Mouse (Mus musculus) embryonic facial prominence, embryonic 12.5 days (tissue): ENCODE measurements around the gene Adamts12. TPM values are rescaled to one million over a fixed set of nuclear protein-coding genes. Genes with fewer than 3 reads are reported as not detected.

Experiments
- ATAC-seq: fragments of 200-750 bp; cut with Nextera tagmentation; 2 replicates; pipeline ENCODE4 v1.8.0; 2017; ENCODE audit not compliant: insufficient number of reproducible peaks, insufficient read depth, low FRiP score, low TSS enrichment
- H3K27ac ChIP-seq: fragments of 300-500 bp; sonication (generic); 2 replicates; pipeline ENCODE4 v1.5.1; 2016; ENCODE audit warnings: mild to moderate bottlenecking
- H3K27me3 ChIP-seq: fragments of 300-500 bp; sonication (generic); 2 replicates; pipeline ENCODE4 v1.6.1; 2016; ENCODE audit warnings: mild to moderate bottlenecking, moderate library complexity
- H3K36me3 ChIP-seq: fragments of 300-500 bp; sonication (generic); 2 replicates; pipeline ENCODE4 v1.6.1; 2016; ENCODE audit warnings: mild to moderate bottlenecking
- H3K4me1 ChIP-seq: fragments of 300-500 bp; sonication (generic); 2 replicates; pipeline ENCODE4 v1.6.1; 2016
- H3K4me2 ChIP-seq: fragments of 300-500 bp; sonication (generic); replicated peaks from 2 replicates; pipeline ENCODE4 v1.6.1; 2016; ENCODE audit warnings: mild to moderate bottlenecking, moderate library complexity
- H3K4me3 ChIP-seq: fragments of 300-500 bp; sonication (generic); 2 replicates; pipeline ENCODE4 v1.5.1; 2016; ENCODE audit warnings: mild to moderate bottlenecking
- H3K9ac ChIP-seq: fragments of 300-500 bp; sonication (generic); 2 replicates; pipeline ENCODE4 v1.6.1; 2016; ENCODE audit warnings: mild to moderate bottlenecking, moderate library complexity
- H3K9me3 ChIP-seq: fragments of 300-500 bp; sonication (generic); 2 replicates; pipeline ENCODE4 v1.6.1; 2016; ENCODE audit warnings: mild to moderate bottlenecking, moderate library complexity
- WGBS: fragments of 180-500 bp; shearing (Covaris S2); methylation state at CpG from one replicate; pipeline ENCODE4 v1.1.7; 2016; 5-methylcytosine and 5-hydroxymethylcytosine counted together
- polyA plus RNA-seq: library from polyadenylated mRNA; unstranded; fragments of >200 nt; fragmentation: Nextera tagmentation; extraction: Ambion mirVana; gene quantifications from 2 replicates; pipeline ENCODE4 v1.2.1, GENCODE M21; 2016

Adamts12 gene
- polyA plus RNA-seq, 1 experiment from 2014 or later = 3.4 TPM

DNA sequence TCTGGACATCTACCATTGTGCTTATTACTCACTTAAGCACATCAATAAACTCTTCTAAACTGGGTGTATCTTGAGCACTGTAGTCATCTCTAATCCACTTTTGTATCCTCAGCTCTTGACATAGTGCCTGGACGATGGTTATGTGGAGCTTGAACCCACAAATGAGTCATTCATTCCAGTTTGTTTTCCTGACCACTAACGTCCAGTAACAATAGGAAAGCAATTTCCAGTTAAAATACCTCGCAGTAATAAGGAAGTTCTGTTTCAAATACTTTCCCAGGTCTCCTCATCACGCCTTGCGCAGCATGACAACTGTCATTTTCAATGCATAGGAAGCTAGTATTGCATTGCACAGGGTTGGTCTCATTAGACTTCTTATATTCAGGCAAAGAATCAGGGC lies 21.8 kb upstream of the Adamts12 start:
- no peaks in the 10 kb centered on the region for H3K4me1 ChIP-seq
- no peak for ATAC-seq
- no peak overlapping the region for H3K27ac ChIP-seq
- no peak overlapping the region for H3K9ac ChIP-seq
- 83% methylated on average over 5 of the region's 5 CpGs for WGBS
- H3K4me2 ChIP-seq = no peak overlapping the region
- no peaks in the 10 kb centered on the region for H3K36me3 ChIP-seq
- no peaks in the 10 kb centered on the region for H3K9me3 ChIP-seq
- peaks cover 5% of the 10 kb centered on the region for H3K27me3 ChIP-seq
- H3K4me3 ChIP-seq = no peak overlapping the region

- H3K4me3 ChIP-seq = no peak overlapping the region
- WGBS = 82% methylated on average over 10 of the region's 10 CpGs
- H3K4me1 ChIP-seq = no peaks in the 10 kb centered on the region
- no peaks in the 10 kb centered on the region for H3K9me3 ChIP-seq
- H3K27ac ChIP-seq = no peak overlapping the region
- no peaks in the 10 kb centered on the region for H3K27me3 ChIP-seq
- H3K36me3 ChIP-seq = no peaks in the 10 kb centered on the region
- ATAC-seq = no peak
- no peak overlapping the region for H3K9ac ChIP-seq
- H3K4me2 ChIP-seq = no peak overlapping the region
Observed at GRCm38 (mm10) chr15:11053678-11054439, 10.7 kb upstream of the Adamts12 start.

DNA sequence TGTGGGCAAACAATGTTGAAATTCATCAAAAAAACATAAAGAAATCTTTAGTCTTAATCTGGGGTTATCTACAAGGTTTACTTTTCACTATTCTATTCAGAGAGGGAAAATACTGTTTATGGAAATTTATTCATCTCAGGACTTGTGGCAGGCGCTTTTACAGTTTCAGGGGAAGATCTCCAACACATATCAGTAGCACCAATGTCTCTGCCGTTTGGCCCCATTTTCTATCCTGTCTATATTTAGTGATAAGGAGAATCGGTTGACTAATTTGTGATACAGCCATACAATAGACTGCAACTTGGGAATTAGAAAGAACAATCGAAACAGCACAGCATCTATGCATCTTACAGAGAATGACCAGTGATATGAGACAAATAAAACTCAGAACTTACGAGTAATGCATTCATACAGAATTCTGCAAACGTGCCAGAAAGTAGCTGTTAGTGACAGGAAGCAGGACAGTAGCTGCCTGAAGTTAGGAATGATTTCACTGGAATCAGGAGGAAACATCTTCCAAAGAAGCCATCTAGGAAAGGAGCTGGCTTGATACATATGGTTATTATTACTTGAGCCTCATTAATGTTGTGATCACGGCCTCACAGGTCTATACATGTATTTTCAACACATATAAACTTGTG lies 10.0 kb upstream of the Adamts12 start:
- H3K4me3 ChIP-seq = no peak overlapping the region
- H3K9ac ChIP-seq = no peak overlapping the region
- H3K27ac ChIP-seq = no peak overlapping the region
- 84% methylated on average over 7 of the region's 7 CpGs for WGBS
- H3K9me3 ChIP-seq = no peaks in the 10 kb centered on the region
- H3K4me2 ChIP-seq = no peak overlapping the region
- no peaks in the 10 kb centered on the region for H3K27me3 ChIP-seq
- no peaks in the 10 kb centered on the region for H3K4me1 ChIP-seq
- H3K36me3 ChIP-seq = no peaks in the 10 kb centered on the region
- no peak for ATAC-seq

DNA sequence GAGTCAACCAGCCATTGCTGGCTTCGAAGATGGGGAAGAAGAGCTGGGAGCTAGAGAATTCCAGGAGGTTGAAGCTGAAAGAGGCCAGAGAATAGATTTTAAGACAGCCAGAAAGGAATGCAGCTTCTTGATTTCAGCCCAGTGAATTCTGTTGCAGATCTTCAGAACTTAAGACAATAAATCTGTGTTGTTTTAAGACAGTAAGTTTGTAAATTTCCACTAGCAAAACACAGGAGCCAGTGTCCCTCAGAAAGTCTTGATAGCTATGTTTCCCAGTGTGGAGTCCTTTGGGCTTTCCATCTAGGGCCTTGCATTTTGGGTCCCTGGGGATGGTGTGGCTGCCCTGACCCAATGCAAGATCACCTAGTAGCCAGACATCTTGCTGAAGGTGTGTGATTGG lies 1.7 kb upstream of the Adamts12 start:
- H3K4me1 ChIP-seq = peaks cover 34% of the 10 kb centered on the region
- no peak overlapping the region for H3K4me2 ChIP-seq
- H3K36me3 ChIP-seq = no peaks in the 10 kb centered on the region
- no peaks in the 10 kb centered on the region for H3K27me3 ChIP-seq
- no peak for ATAC-seq
- H3K4me3 ChIP-seq = no peak overlapping the region
- no peak overlapping the region for H3K9ac ChIP-seq
- WGBS = 79% methylated on average over 1 of the region's 1 CpGs
- 0 out of 2 replicates have a peak overlapping the region, but pooled peaks have one; percentile 6 for H3K27ac ChIP-seq
- H3K9me3 ChIP-seq = no peaks in the 10 kb centered on the region

GRCm38 (mm10) chr15:11064160-11064557 lies 431 bp upstream of the Adamts12 start:
- Histone ChIP-seq H3K27ac (peak overlapping the region; percentile 90), H3K27me3 (no peaks in the 10 kb centered on the region), H3K9me3 (no peaks in the 10 kb centered on the region), H3K9ac (0 out of 2 replicates have a peak overlapping the region, but pooled peaks have one; percentile 47), H3K4me2 (peak overlapping the region; percentile 62), H3K36me3 (no peaks in the 10 kb centered on the region), H3K4me3 (peak overlapping the region; percentile 35; the same call in 1 of the 2 replicates), H3K4me1 (peaks cover 34% of the 10 kb centered on the region)
- 10% methylated on average over 2 of the region's 2 CpGs for WGBS
- ATAC-seq = no peak

DNA sequence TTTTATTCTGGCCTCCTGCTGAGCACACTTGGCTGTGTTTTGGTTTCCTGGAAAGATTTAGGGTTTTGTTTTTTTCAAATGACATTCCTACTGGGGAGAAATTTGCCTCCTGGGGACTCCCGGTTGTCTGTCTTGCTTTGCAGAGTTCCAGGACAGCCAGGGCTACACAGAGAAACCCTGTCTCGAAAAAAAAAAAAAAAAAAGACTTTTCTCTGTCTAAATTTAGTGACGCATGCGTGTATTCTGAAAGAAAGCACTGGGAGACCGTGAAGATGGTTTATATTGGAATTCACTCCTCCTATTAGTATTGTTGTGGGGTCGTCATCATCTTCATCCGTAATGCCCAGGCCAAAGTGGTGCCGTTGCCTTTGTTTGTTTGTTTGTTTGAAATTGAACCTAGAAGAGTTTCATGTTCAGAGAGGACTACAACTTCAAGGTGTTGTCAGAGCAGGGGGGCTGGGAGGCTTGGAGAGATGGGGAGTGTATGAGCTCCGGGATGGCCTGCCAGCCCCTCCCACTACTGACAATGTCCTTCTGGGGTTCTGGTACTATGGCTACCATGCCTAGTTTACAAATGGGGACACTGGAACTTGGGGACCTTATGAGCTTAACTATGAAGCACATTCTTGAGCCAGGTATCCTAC lies 1.1 kb downstream of the Adamts12 start:
- no peak for ATAC-seq
- Histone ChIP-seq H3K27me3 (no peaks in the 10 kb centered on the region), H3K4me2 (peak overlapping the region; percentile 62), H3K4me3 (peak overlapping the region; percentile 35), H3K9me3 (no peaks in the 10 kb centered on the region), H3K4me1 (peaks cover 34% of the 10 kb centered on the region), H3K9ac (peak overlapping the region; percentile 47), H3K27ac (peak overlapping the region; percentile 90), H3K36me3 (no peaks in the 10 kb centered on the region)
- WGBS = 3% methylated on average over 9 of the region's 9 CpGs

GRCm38 (mm10) chr15:11066299-11066698 lies 1.7 kb downstream of the Adamts12 start:
- H3K4me1 ChIP-seq = peaks cover 34% of the 10 kb centered on the region

GRCm38 (mm10) chr15:11067891-11068290 lies 3.3 kb downstream of the Adamts12 start:
- 81% methylated on average over 7 of the region's 7 CpGs for WGBS
- no peaks in the 10 kb centered on the region for H3K36me3 ChIP-seq
- H3K4me1 ChIP-seq = peaks cover 34% of the 10 kb centered on the region
- H3K27ac ChIP-seq = no peak overlapping the region
- H3K4me3 ChIP-seq = no peak overlapping the region
- no peak overlapping the region for H3K9ac ChIP-seq
- no peak overlapping the region for H3K4me2 ChIP-seq
- ATAC-seq = no peak
- H3K27me3 ChIP-seq = no peaks in the 10 kb centered on the region
- H3K9me3 ChIP-seq = no peaks in the 10 kb centered on the region

More at GRCm38 (mm10) chr15:11066299-11066698, 1.7 kb downstream of the Adamts12 start:
- ATAC-seq = no peak
- 3% methylated on average over 5 of the region's 5 CpGs for WGBS
- peak overlapping the region; percentile 47 for H3K9ac ChIP-seq
- peak overlapping the region; percentile 35 for H3K4me3 ChIP-seq
- H3K27ac ChIP-seq = peak overlapping the region; percentile 90
- H3K9me3 ChIP-seq = no peaks in the 10 kb centered on the region
- H3K27me3 ChIP-seq = no peaks in the 10 kb centered on the region
- H3K4me2 ChIP-seq = peak overlapping the region; percentile 62
- no peaks in the 10 kb centered on the region for H3K36me3 ChIP-seq

GRCm38 (mm10) chr15:11075726-11076361 lies 11.3 kb downstream of the Adamts12 start:
- no peak overlapping the region for H3K27ac ChIP-seq
- no peak for ATAC-seq

GRCm38 (mm10) chr15:11082961-11083569 lies 18.5 kb downstream of the Adamts12 start:
- ATAC-seq = no peak
- H3K9me3 ChIP-seq = no peaks in the 10 kb centered on the region
- no peaks in the 10 kb centered on the region for H3K27me3 ChIP-seq
- H3K9ac ChIP-seq = no peak overlapping the region
- H3K4me1 ChIP-seq = peaks cover 12% of the 10 kb centered on the region; the same call in 1 of the 2 replicates
- WGBS = 77% methylated on average over 8 of the region's 8 CpGs
- no peak overlapping the region for H3K4me3 ChIP-seq
- no peaks in the 10 kb centered on the region for H3K36me3 ChIP-seq
- H3K27ac ChIP-seq = no peak overlapping the region
- H3K4me2 ChIP-seq = no peak overlapping the region

More at GRCm38 (mm10) chr15:11075726-11076361, 11.3 kb downstream of the Adamts12 start:
- peaks cover 6% of the 10 kb centered on the region; the same call in 1 of the 2 replicates for H3K4me1 ChIP-seq
- H3K36me3 ChIP-seq = no peaks in the 10 kb centered on the region
- H3K9me3 ChIP-seq = no peaks in the 10 kb centered on the region
- no peak overlapping the region for H3K4me3 ChIP-seq
- H3K4me2 ChIP-seq = no peak overlapping the region
- no peak overlapping the region for H3K9ac ChIP-seq
- no peaks in the 10 kb centered on the region for H3K27me3 ChIP-seq
- 52% methylated on average over 3 of the region's 3 CpGs for WGBS

DNA sequence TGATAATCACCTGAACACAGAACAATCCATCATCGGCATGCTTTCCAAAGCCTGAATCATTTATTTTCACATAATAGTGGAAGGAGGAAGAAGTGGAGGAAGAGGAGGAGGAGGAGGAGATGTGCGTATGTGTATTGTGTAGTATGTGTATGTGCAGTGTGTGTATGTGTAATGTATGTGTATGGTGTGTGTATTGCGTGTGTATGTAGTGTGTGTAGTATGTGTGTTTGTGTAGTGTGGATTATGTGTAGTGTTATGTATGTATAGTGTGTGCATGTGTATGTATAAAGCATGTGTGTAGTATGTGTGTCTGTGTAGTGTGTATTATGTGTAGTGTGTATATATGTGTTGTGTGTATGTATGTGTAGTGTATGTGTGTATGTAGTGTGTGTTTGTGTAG lies 19.1 kb downstream of the Adamts12 start:
- Histone ChIP-seq H3K36me3 (no peaks in the 10 kb centered on the region), H3K9me3 (no peaks in the 10 kb centered on the region), H3K4me3 (no peak overlapping the region), H3K27ac (no peak overlapping the region), H3K4me2 (no peak overlapping the region), H3K9ac (no peak overlapping the region), H3K27me3 (no peaks in the 10 kb centered on the region), H3K4me1 (peaks cover 12% of the 10 kb centered on the region; the same call in 1 of the 2 replicates)
- no peak for ATAC-seq
- WGBS = 94% methylated on average over 3 of the region's 3 CpGs
